Mouse (Mus musculus) heart, adult 11 months (tissue): ENCODE measurements around the gene Zbtb37.

ENCODE experiments used
- DNase-seq: peaks from one replicate; pipeline ENCODE4 v3.0.0; 2022

Zbtb37 gene

GRCm38 (mm10) chr1:161034435-161035280 is at the start of gene Zbtb37:
Zbtb37 (minus strand) TSS chr1:161034849.
- DNase-seq, result peak; percentile 100

DNA sequence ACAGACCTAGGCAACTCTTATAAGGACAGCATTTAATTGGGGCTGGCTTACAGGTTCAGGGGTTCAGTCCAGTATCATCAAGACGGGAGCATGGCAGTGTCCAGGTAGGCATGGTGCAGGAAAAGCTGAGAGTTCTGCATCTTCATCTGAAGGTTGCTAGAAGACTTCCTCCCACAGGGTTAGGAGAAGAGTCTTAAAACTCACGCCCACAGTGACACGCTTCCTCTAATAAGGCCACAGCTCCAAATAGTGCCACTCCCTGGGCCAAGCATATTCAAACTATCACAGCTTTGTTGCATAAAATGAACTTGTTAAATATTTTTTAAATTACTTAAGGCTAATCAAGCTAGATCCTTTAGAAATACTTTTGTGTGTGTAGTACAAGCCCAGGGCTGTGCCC is 42.6 kb upstream of the Zbtb37 start:
- DNase-seq, result peak; percentile 40

GRCm38 (mm10) chr1:161076238-161076637 is 41.6 kb upstream of the Zbtb37 start:
- peak; percentile 55 for DNase-seq

- DNase-seq, result no peak
These were observed 36.6 kb upstream of the Zbtb37 start for GRCm38 (mm10) chr1:161071272-161071620.

- peak; percentile 100 for DNase-seq
These were observed 36.0 kb upstream of the Zbtb37 start, which contains the start of the genes Dars2 and Cenpl for GRCm38 (mm10) chr1:161070352-161071271. Dars2 (minus strand) TSS chr1:161070658. Cenpl (plus strand) TSS chr1:161070713.

DNA sequence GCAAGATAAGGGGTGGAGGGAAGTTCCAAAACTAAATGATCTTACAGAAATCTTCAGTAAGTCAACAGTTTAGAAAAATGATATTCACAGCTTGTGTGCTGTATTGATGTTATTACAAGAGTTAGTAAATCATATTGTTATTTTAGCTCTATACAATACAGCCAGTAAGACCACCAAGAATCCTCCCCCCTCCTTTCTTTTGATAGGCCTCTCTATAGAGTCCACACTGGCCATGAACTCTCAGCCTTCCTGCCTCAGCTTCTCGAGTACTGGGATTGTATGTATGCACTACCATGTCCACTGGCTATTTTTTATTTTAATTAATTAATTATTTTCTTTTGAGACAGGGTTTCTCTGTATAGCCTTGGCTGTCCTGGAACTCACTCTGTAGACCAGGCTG is 28.7 kb upstream of the Zbtb37 start:
- DNase-seq, result peak; percentile 54

- DNase-seq, result no peak
These were observed 22.5 kb upstream of the Zbtb37 start for GRCm38 (mm10) chr1:161057164-161057563.

DNA sequence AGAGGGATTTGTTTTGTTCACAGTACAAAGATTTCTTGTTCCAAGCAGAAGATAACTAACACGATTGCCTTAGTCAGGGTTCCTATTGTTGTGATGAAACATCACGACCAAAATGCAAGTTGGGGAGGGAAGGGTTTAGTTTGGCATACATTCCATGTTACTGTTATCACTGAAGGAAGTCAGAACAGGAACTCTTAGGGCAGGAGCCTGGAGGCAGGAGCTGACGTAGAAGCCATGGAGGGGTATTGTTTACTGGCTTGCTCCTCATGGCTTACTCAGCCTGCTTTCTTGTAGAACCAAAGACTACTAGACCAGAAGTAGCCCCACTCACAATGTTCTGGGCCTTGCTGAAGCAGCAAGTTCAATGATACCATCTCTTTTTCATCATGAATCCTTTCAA is 12.3 kb upstream of the Zbtb37 start:
- peak; percentile 82 for DNase-seq

GRCm38 (mm10) chr1:161041261-161042020 is 6.8 kb upstream of the Zbtb37 start:
- peak; percentile 79 for DNase-seq

- DNase-seq, result no peak
These were observed 6.2 kb upstream of the Zbtb37 start for GRCm38 (mm10) chr1:161040855-161041254.

- peak; percentile 16 for DNase-seq
These were observed 5.7 kb upstream of the Zbtb37 start for GRCm38 (mm10) chr1:161040426-161040770.

DNA sequence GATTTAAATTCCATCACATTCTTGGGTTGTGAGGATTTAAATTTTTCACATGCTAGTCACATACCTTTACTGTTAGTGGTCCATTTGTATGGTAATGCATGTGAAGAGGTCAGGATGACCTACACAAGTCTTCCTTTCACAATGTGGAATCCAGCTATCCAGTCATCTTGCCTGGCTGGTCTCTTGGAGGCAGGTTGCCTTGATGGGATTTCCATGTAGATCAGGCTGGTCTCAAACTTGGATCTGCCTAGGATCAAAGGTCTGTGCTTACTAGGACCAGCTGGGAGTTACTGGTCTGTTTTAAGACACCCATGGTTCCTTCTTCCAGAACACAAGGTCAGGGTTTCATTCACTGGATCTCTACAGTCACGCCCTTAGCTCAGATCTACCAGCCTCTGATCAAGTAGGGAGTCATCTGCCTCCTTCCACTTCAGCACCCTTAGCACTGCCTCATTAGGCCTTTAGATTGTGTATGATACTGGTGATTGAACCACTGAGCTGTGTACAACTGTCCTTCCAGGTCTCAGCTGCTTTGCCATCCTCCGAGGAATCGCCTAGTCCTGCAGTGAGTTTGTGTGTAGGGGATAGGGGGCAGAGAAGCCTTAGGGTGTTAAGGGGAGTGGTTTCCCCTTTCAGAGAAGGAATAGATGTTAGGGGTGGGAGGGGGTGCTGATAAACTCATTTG is 5.2 kb upstream of the Zbtb37 start:
- peak; percentile 80 for DNase-seq

- DNase-seq, result peak; percentile 76
These were observed 4.5 kb upstream of the Zbtb37 start for GRCm38 (mm10) chr1:161038968-161039721.

DNA sequence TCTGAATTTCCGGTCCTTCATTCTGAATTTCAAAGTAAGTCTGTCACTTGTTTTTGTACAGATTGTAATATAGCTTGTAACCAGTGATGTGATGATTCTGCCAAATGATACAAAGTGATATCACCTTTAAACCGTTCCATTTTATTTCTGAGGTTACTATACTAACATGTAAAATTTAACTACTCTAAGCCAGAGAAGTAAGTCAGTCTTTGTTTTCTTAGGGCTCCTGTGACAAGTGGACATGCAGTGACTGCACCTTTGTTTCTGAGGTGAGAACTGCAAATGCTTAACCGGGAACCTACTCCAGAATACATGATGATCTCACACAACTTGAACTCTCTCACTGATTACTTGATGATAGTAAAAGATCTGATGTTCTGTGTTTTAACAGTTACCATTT is 3.4 kb upstream of the Zbtb37 start:
- no peak for DNase-seq

- peak; percentile 17 for DNase-seq
These were observed 3.0 kb upstream of the Zbtb37 start for GRCm38 (mm10) chr1:161037599-161037998.

- peak; percentile 12 for DNase-seq
These were observed 2.4 kb upstream of the Zbtb37 start for GRCm38 (mm10) chr1:161037026-161037425.

DNA sequence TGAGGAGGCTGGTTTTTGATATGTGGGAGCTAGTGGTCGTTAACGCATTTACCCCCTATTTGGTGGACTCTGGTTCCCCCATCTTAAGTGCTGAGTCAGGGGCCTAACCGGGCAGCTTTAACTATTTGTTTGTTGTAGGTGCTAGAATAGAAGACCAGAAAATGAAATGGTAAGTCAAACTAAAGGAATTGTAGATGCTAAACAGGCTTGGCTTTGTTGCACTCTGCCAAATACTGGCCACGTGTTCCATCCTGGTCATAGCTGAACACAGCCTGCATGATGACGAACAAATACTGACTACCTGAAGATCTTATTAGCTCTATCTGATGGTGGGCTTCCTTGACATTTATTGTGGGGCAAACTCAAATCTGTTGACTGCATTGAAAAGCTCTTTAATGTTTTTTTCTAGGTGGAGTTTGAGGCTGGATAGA is 1.8 kb upstream of the Zbtb37 start:
- no peak for DNase-seq

DNA sequence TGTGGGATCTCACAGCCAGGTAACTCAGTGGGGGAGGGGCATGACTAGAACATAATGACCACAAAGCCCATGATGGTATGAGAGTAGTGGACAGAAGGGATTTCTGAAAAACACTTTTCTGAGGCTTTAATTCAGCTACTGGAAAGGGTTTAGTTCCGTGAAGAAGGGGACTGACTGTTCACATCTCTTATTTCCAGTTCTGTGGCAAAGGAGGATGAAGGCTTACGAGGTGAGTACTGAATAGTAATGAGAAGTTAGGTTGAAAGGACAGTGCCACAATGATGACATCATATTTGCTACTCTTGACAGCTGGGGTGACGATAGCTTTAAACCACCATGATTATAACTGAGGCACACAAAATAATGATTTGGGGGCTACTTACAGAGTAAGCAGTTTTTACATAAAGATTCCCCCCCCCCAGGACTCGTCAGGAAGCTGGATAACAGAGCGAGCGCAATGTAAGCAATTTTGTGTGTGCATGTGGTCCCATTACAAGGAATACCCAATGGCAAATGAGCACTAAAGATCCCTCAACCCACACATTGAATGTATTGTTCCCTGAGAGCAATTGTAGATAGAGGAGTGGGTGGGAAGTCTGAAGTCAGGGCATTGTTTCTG is 1.2 kb upstream of the Zbtb37 start:
- peak; percentile 85 for DNase-seq

DNA sequence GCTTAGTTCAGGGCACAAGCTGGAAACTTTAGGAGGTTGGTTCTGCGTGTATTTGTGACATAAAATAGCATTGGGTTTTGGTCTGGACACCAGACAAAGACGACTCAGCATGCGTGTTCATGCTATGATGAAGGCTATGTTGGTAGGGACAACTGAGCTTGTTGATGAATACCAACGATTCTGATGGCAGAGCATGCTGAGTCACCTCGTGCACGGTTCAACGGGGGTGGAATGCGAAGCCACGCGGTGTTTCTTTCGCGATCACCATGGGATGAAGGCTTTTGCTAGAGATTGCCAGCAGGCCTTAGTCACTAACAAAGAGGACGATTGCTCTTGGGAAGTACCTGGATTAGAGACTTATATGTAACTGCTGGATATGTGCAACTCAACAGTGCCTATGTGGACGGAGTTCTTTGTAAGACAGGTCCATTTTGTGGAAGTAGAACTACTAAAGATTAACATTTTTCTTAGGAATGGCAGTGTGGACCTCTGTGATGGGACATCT is 684 bp upstream of the Zbtb37 start:
- DNase-seq, result no peak

- DNase-seq, result no peak
These were observed 704 bp downstream of the Zbtb37 start for GRCm38 (mm10) chr1:161033856-161034434.
